Mouse (Mus musculus) midbrain, embryonic 14.5 days (tissue): ENCODE measurements around the gene Gpr160. TPM values are rescaled to one million over a fixed set of nuclear protein-coding genes. Genes with fewer than 3 reads are reported as not detected.

Experiments
- ATAC-seq: fragments of 200-750 bp; cut with Nextera tagmentation; 2 replicates; pipeline ENCODE4 v1.8.0; 2017; ENCODE audit warnings: moderate number of reproducible peaks, moderate library complexity; ENCODE audit not compliant: low FRiP score, low TSS enrichment
- DNase-seq: peaks from one replicate; pipeline ENCODE4 v3.0.0-alpha.2; 2015
- H3K27ac ChIP-seq: fragments of 300-500 bp; sonication (generic); replicated peaks from 2 replicates; pipeline ENCODE4 v1.5.1; 2014; ENCODE audit warnings: mild to moderate bottlenecking, low read depth, low read length, moderate library complexity
- H3K27me3 ChIP-seq: fragments of 300-500 bp; sonication (generic); 2 replicates; pipeline ENCODE4 v1.6.1; 2014; ENCODE audit warnings: low read length, control low read depth, mixed read lengths; ENCODE audit not compliant: control insufficient read depth, insufficient read depth
- H3K36me3 ChIP-seq: fragments of 300-500 bp; sonication (generic); 2 replicates; pipeline ENCODE4 v1.6.1; 2014; ENCODE audit warnings: low read length, control low read depth; ENCODE audit not compliant: control insufficient read depth, insufficient read depth
- H3K4me1 ChIP-seq: fragments of 300-500 bp; sonication (generic); 2 replicates; pipeline ENCODE4 v1.6.1; 2014; ENCODE audit warnings: mild to moderate bottlenecking, antibody characterized with exemption, low read length, control low read depth; ENCODE audit not compliant: control insufficient read depth, insufficient read depth
- H3K4me2 ChIP-seq: fragments of 300-500 bp; sonication (generic); 2 replicates; pipeline ENCODE4 v1.6.1; 2014; ENCODE audit warnings: mild to moderate bottlenecking, low read length, moderate library complexity
- H3K4me3 ChIP-seq: fragments of 300-500 bp; sonication (generic); replicated peaks from 2 replicates; pipeline ENCODE4 v1.5.1; 2014; ENCODE audit warnings: low read depth, low read length
- H3K9ac ChIP-seq: fragments of 300-500 bp; sonication (generic); replicated peaks from 2 replicates; pipeline ENCODE4 v1.6.1; 2014; ENCODE audit warnings: mild to moderate bottlenecking, low read length, moderate library complexity
- H3K9me3 ChIP-seq: fragments of 300-500 bp; sonication (generic); 2 replicates; pipeline ENCODE4 v1.6.1; 2016; ENCODE audit warnings: low read length, control low read depth, mixed read lengths; ENCODE audit not compliant: control insufficient read depth
- WGBS: fragments of 180-500 bp; shearing (Covaris S2); extraction: QIAGEN DNeasy Blood & Tissue Kit; methylation state at CpG from one replicate; pipeline ENCODE4 v1.1.7; 2014; 5-methylcytosine and 5-hydroxymethylcytosine counted together
- polyA plus RNA-seq: library from polyadenylated mRNA; unstranded; fragments of >200 nt; fragmentation: Nextera tagmentation; extraction: Ambion mirVana; gene quantifications from 2 replicates; pipeline ENCODE4 v1.2.1, GENCODE M21; 2014

Gpr160 gene
- polyA plus RNA-seq, 1 experiment from 2014 or later, result 0.91 TPM

DNA sequence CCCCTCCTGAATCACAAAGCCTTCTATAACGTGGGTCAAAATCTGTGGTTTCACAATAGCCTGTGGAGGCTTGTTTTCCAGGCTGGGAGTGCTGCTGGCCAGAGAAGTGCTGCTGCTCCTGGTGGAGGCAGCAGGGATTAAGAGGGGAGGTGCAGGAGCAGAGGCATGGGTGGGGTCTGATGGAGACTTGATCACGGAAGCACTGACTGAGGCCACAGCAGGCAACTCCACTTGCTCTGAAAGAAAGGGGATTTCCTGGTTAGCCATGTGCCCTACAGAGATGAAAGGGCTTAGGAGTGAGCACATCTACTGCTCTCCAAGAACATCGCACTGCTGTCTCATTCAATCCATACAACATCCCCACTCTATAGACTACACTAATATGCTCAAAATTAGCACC, 74.1 kb downstream of the Gpr160 start:
- no peak overlapping the region for H3K9ac ChIP-seq
- H3K27ac ChIP-seq, result no peak overlapping the region
- peaks cover 39% of the 10 kb centered on the region for H3K36me3 ChIP-seq
- H3K4me1 ChIP-seq, result no peaks in the 10 kb centered on the region
- H3K27me3 ChIP-seq, result no peaks in the 10 kb centered on the region
- H3K4me2 ChIP-seq, result no peak overlapping the region
- 31% methylated on average over 3 of the region's 3 CpGs for WGBS
- H3K4me3 ChIP-seq, result no peak overlapping the region
- DNase-seq (no peak), ATAC-seq (no peak)
- H3K9me3 ChIP-seq, result no peaks in the 10 kb centered on the region

DNA sequence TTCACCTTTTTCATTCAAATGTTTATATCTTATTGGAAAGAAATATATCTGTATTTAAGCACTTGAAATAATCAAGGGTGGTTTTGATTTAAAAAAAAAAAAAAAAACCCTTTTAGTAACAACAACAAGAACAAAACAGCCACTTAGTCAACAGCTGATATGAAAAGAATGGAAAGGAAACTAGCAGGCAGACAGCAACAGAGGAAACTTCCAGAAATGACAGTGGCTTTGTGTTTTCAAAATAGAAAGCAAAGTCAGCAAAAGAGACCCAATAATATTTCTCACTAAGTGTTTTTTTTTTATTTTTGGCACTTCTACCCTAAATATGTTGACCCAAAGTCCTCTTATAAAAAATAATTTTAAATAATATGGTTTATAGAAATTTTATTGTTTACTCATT, 78.6 kb downstream of the Gpr160 start:
- no peak for ATAC-seq
- no peak overlapping the region for H3K4me2 ChIP-seq
- H3K4me1 ChIP-seq, result no peaks in the 10 kb centered on the region
- no peaks in the 10 kb centered on the region for H3K27me3 ChIP-seq
- H3K27ac ChIP-seq, result no peak overlapping the region
- H3K36me3 ChIP-seq, result peaks cover 38% of the 10 kb centered on the region
- no peak overlapping the region for H3K4me3 ChIP-seq
- no peak overlapping the region for H3K9ac ChIP-seq
- H3K9me3 ChIP-seq, result no peaks in the 10 kb centered on the region
- DNase-seq, result no peak

Other genes with a start within 250 kb of the Gpr160 start
- not detected in 2 replicates for gene Lrriq4, start 211.4 kb upstream of the Gpr160 start, polyA plus RNA-seq
- gene Lrrc34, start 208.1 kb upstream of the Gpr160 start, polyA plus RNA-seq, result 0.82 and 1.1 TPM in 2 replicates
- gene Lrrc31, start 156.1 kb upstream of the Gpr160 start, polyA plus RNA-seq, result not detected in 2 replicates
- 0.19 TPM in 1 of 2 replicates, not detected in the other for gene Samd7, start 109.7 kb upstream of the Gpr160 start, polyA plus RNA-seq
- gene Sec62, start 63.1 kb upstream of the Gpr160 start, polyA plus RNA-seq, result 102 and 110 TPM in 2 replicates
- gene Phc3, start 113.5 kb downstream of the Gpr160 start, polyA plus RNA-seq, result 9.2 and 9.3 TPM in 2 replicates
- gene Prkci, start 139.8 kb downstream of the Gpr160 start, polyA plus RNA-seq, result 19.3 and 34.4 TPM in 2 replicates
- 35.0 and 42.4 TPM in 2 replicates for gene Skil, start 239.1 kb downstream of the Gpr160 start, polyA plus RNA-seq